Mouse (Mus musculus): ENCODE data around the gene Alpl. TPM values are rescaled to one million over a fixed set of nuclear protein-coding genes. Genes with fewer than 3 reads are reported as not detected.

Alpl gene
- polyA plus RNA-seq, 1 experiment from 2014 or later = 3.6 TPM

DNA sequence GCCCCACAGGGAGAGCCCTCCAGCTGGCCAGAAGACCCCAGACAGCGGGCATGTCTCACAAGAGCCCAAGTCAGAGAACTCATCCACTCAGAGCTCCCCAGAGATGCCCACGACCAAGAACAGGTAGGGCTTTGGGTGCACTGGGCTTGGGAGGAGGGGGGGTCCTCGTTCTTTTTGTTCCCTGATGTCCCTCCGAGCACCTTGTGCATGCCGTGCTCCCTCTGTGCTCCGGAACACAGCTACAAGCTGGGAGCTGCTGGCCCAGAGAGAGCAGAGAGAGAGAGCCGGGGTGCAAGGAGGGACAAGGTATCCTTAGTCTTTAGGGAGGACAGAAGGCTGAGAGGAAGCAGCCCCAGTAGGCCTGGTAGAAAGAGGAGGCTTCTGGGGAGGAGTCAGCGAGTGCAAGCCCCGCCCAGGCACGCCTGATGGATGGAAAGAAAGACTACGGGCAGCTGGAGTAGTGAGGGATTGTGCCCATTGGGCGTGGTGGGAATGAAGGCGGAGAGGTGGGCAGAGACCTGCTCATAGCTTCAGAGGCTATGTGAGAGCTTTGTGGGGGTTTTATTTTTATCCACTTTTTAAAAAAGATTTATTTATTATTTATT, 70.5 kb downstream of the Alpl start:
- WGBS = 83% methylated on average over 13 of the region's 13 CpGs
- Histone ChIP-seq H3K9ac (ENCODE audit: low read length) (no peak overlapping the region), H3K4me3 (ENCODE audit: low read length) (no peak overlapping the region), H3K4me1 (ENCODE audit: control insufficient read depth, insufficient read depth, low read length) (peaks cover 2% of the 10 kb centered on the region; the same call in 1 of the 2 replicates), H3K4me2 (ENCODE audit: low read depth, low read length) (no peak overlapping the region), H3K9me3 (replicated peaks; ENCODE audit: control insufficient read depth, low read length) (no peaks in the 10 kb centered on the region), H3K36me3 (ENCODE audit: control insufficient read depth, insufficient read depth) (no peaks in the 10 kb centered on the region), H3K27me3 (ENCODE audit: control insufficient read depth, insufficient read depth, low read length) (peaks cover 75% of the 10 kb centered on the region), H3K27ac (ENCODE audit: low read length) (no peak overlapping the region)
- ATAC-seq (replicated peaks; ENCODE audit: extremely low read depth, insufficient read depth, low FRiP score) = no peak

- Histone ChIP-seq H3K4me2 (ENCODE audit: low read depth, low read length) (peak overlapping the region; percentile 55), H3K4me3 (ENCODE audit: low read length) (peak overlapping the region; percentile 28), H3K27me3 (ENCODE audit: control insufficient read depth, insufficient read depth, low read length) (peaks cover 74% of the 10 kb centered on the region), H3K9ac (ENCODE audit: low read length) (peak overlapping the region; percentile 41; the same call in 1 of the 2 replicates), H3K4me1 (ENCODE audit: control insufficient read depth, insufficient read depth, low read length) (peaks cover 2% of the 10 kb centered on the region; the same call in 1 of the 2 replicates), H3K27ac (ENCODE audit: low read length) (peak overlapping the region; percentile 24; the same call in 1 of the 2 replicates), H3K36me3 (ENCODE audit: control insufficient read depth, insufficient read depth) (no peaks in the 10 kb centered on the region), H3K9me3 (replicated peaks; ENCODE audit: control insufficient read depth, low read length) (no peaks in the 10 kb centered on the region)
- no peak; the same call in 1 of the 2 replicates for ATAC-seq (replicated peaks; ENCODE audit: extremely low read depth, insufficient read depth, low FRiP score)
- 32% methylated on average over 8 of the region's 8 CpGs for WGBS
Measured at GRCm38 (mm10) chr4:137724766-137725165, 71.4 kb downstream of the Alpl start.

GRCm38 (mm10) chr4:137724212-137724611, 72.0 kb downstream of the Alpl start:
- Histone ChIP-seq H3K9ac (ENCODE audit: low read length) (peak overlapping the region; percentile 41), H3K4me1 (ENCODE audit: control insufficient read depth, insufficient read depth, low read length) (peaks cover 6% of the 10 kb centered on the region; the same call in 1 of the 2 replicates), H3K4me2 (ENCODE audit: low read depth, low read length) (peak overlapping the region; percentile 55), H3K36me3 (ENCODE audit: control insufficient read depth, insufficient read depth) (no peaks in the 10 kb centered on the region), H3K27ac (ENCODE audit: low read length) (peak overlapping the region; percentile 24; the same call in 1 of the 2 replicates), H3K9me3 (replicated peaks; ENCODE audit: control insufficient read depth, low read length) (no peaks in the 10 kb centered on the region), H3K27me3 (ENCODE audit: control insufficient read depth, insufficient read depth, low read length) (peaks cover 70% of the 10 kb centered on the region), H3K4me3 (ENCODE audit: low read length) (peak overlapping the region; percentile 28)
- WGBS = 34% methylated on average over 11 of the region's 11 CpGs
- 0 out of 2 replicates have a peak, but pooled peaks have one; percentile 18 for ATAC-seq (replicated peaks; ENCODE audit: extremely low read depth, insufficient read depth, low FRiP score)

DNA sequence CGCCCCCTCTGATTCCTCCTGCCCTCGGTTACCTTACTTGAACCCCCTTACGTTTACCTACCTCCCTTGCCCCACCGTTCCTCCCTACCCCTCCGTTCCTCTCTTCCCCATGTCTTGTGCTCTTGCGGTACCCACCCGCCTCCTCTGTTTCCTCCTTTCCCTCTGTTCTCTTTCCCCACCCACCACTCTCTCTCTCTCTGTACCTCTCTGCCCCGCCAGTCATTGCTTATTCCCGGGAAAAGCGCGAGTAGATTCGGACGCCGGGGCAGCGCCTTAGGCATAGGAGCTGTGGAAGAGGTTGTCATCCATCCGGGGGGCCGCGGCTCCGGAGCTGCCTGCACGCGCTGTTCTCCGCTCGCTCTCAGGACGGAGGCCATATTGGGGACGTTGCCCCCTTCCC, 72.7 kb downstream of the Alpl start:
- Histone ChIP-seq H3K9ac (ENCODE audit: low read length) (peak overlapping the region; percentile 58), H3K9me3 (replicated peaks; ENCODE audit: control insufficient read depth, low read length) (no peaks in the 10 kb centered on the region), H3K36me3 (ENCODE audit: control insufficient read depth, insufficient read depth) (no peaks in the 10 kb centered on the region), H3K4me3 (ENCODE audit: low read length) (peak overlapping the region; percentile 23), H3K4me2 (ENCODE audit: low read depth, low read length) (peak overlapping the region; percentile 55), H3K4me1 (ENCODE audit: control insufficient read depth, insufficient read depth, low read length) (peaks cover 8% of the 10 kb centered on the region; the same call in 1 of the 2 replicates), H3K27ac (ENCODE audit: low read length) (no peak overlapping the region), H3K27me3 (ENCODE audit: control insufficient read depth, insufficient read depth, low read length) (peaks cover 67% of the 10 kb centered on the region)
- WGBS = 27% methylated on average over 25 of the region's 25 CpGs
- ATAC-seq (replicated peaks; ENCODE audit: extremely low read depth, insufficient read depth, low FRiP score) = no peak

DNA sequence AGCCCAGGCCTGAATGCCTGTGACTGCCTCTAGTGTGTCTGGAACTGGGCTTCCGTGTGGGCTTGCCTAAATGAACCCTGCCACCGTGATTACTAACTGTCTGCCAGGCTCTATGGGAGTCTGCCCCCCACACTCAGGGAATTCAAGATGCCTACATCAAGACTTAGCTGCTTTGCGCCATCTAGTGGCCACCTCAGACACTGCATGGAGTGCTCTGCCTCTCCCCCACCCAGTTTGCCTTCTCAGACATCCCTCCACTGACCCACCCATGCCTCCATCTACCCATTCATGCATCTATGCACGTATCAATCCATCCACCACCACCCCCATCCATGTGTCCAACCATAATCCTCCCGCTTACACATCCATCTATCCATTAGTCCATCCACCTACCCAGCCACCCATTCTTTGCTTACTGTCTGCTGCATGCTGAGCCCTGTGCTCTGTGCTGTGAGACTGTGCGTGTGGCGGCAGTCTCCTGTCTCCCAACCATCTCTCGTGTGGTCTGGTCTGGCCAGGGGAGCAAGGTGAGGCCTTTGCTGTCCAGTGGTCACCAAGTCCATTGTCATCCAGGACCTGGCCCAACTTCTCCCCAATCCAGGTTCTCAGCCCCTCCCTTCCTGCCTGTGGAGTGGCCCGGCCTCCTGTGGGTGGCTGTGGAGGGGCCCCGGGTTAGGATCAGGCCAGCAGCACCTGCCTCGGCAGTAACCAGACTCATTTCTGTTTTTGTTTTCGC, 73.3 kb downstream of the Alpl start:
- Histone ChIP-seq H3K36me3 (ENCODE audit: control insufficient read depth, insufficient read depth) (no peaks in the 10 kb centered on the region), H3K9me3 (replicated peaks; ENCODE audit: control insufficient read depth, low read length) (no peaks in the 10 kb centered on the region), H3K9ac (ENCODE audit: low read length) (no peak overlapping the region), H3K4me2 (ENCODE audit: low read depth, low read length) (peak overlapping the region; percentile 55), H3K27ac (ENCODE audit: low read length) (no peak overlapping the region), H3K4me1 (ENCODE audit: control insufficient read depth, insufficient read depth, low read length) (peaks cover 8% of the 10 kb centered on the region; the same call in 1 of the 2 replicates), H3K4me3 (ENCODE audit: low read length) (no peak overlapping the region), H3K27me3 (ENCODE audit: control insufficient read depth, insufficient read depth, low read length) (peaks cover 60% of the 10 kb centered on the region)
- 28% methylated on average over 12 of the region's 12 CpGs for WGBS
- ATAC-seq (replicated peaks; ENCODE audit: extremely low read depth, insufficient read depth, low FRiP score) = no peak

DNA sequence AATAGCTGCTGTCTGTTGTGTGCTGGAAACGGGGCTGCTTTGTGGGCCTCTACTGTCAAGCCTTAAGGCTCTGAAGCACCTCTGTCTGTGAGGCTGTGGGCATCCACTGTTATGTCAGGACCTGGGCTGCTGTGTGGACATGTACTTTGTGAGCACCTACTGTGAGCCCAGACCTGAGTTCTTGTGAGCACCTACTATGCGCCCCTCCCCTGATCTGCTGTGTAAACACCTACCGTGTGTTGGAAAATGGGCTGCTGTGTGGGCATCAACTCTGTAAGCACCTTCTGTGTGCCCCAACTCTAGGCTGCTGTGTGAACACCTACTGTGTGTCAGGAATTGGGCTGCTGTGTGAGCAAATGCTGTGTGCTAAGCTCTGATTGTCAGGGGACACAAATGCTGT, 74.0 kb downstream of the Alpl start:
- H3K27me3 ChIP-seq (ENCODE audit: control insufficient read depth, insufficient read depth, low read length) = peaks cover 58% of the 10 kb centered on the region
- no peaks in the 10 kb centered on the region for H3K36me3 ChIP-seq (ENCODE audit: control insufficient read depth, insufficient read depth)
- no peak overlapping the region for H3K4me3 ChIP-seq (ENCODE audit: low read length)
- no peak for ATAC-seq (replicated peaks; ENCODE audit: extremely low read depth, insufficient read depth, low FRiP score)
- peaks cover 8% of the 10 kb centered on the region; the same call in 1 of the 2 replicates for H3K4me1 ChIP-seq (ENCODE audit: control insufficient read depth, insufficient read depth, low read length)
- 77% methylated on average over 3 of the region's 3 CpGs for WGBS
- no peak overlapping the region for H3K9ac ChIP-seq (ENCODE audit: low read length)
- no peak overlapping the region for H3K27ac ChIP-seq (ENCODE audit: low read length)
- no peak overlapping the region for H3K4me2 ChIP-seq (ENCODE audit: low read depth, low read length)
- no peaks in the 10 kb centered on the region for H3K9me3 ChIP-seq (replicated peaks; ENCODE audit: control insufficient read depth, low read length)

DNA sequence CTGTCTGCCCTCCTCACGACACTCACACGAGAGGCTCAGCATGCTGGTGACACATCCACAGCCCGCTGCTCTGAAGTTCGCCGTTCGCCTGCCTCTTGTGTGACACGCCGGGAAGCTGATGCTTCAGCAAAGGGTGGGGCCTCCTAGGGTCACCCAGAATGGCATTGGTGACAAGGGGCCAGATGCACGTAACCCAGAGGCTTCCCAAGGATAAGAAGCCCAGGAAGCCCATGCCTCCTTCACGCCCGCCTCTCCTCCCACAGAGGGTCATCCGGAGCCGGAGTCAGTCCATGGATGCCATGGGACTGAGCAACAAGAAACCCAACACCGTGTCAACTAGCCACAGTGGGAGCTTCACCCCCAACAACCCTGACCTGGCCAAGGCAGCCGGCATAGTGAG, 74.6 kb downstream of the Alpl start:
- no peak overlapping the region for H3K27ac ChIP-seq (ENCODE audit: low read length)
- peaks cover 8% of the 10 kb centered on the region; the same call in 1 of the 2 replicates for H3K4me1 ChIP-seq (ENCODE audit: control insufficient read depth, insufficient read depth, low read length)
- 79% methylated on average over 15 of the region's 15 CpGs for WGBS
- no peak for ATAC-seq (replicated peaks; ENCODE audit: extremely low read depth, insufficient read depth, low FRiP score)
- H3K9ac ChIP-seq (ENCODE audit: low read length) = no peak overlapping the region
- H3K4me3 ChIP-seq (ENCODE audit: low read length) = no peak overlapping the region
- peaks cover 62% of the 10 kb centered on the region for H3K27me3 ChIP-seq (ENCODE audit: control insufficient read depth, insufficient read depth, low read length)
- no peaks in the 10 kb centered on the region for H3K9me3 ChIP-seq (replicated peaks; ENCODE audit: control insufficient read depth, low read length)
- no peak overlapping the region for H3K4me2 ChIP-seq (ENCODE audit: low read depth, low read length)
- H3K36me3 ChIP-seq (ENCODE audit: control insufficient read depth, insufficient read depth) = no peaks in the 10 kb centered on the region

GRCm38 (mm10) chr4:137719378-137720077, 76.7 kb downstream of the Alpl start:
- Histone ChIP-seq H3K4me2 (ENCODE audit: low read depth, low read length) (no peak overlapping the region), H3K27me3 (ENCODE audit: control insufficient read depth, insufficient read depth, low read length) (peaks cover 62% of the 10 kb centered on the region), H3K4me3 (ENCODE audit: low read length) (no peak overlapping the region), H3K36me3 (ENCODE audit: control insufficient read depth, insufficient read depth) (no peaks in the 10 kb centered on the region), H3K9ac (ENCODE audit: low read length) (no peak overlapping the region), H3K9me3 (replicated peaks; ENCODE audit: control insufficient read depth, low read length) (no peaks in the 10 kb centered on the region), H3K27ac (ENCODE audit: low read length) (no peak overlapping the region), H3K4me1 (ENCODE audit: control insufficient read depth, insufficient read depth, low read length) (peaks cover 8% of the 10 kb centered on the region; the same call in 1 of the 2 replicates)
- WGBS = 21% methylated on average over 15 of the region's 15 CpGs
- ATAC-seq (replicated peaks; ENCODE audit: extremely low read depth, insufficient read depth, low FRiP score) = no peak

Measured in heart, embryonic 16.5 days (tissue).